Mouse (Mus musculus) limb, embryonic 12.5 days (tissue): ENCODE data around the gene Ugcg. TPM values are rescaled to one million over a fixed set of nuclear protein-coding genes. Genes with fewer than 3 reads are reported as not detected.
A peak's percentile ranks its signal among the peaks of the same experiment; 100 is the strongest.

Experiments
- ATAC-seq: fragments of 200-750 bp; cut with Nextera tagmentation; 2 replicates; pipeline ENCODE4 v1.8.0; 2017; ENCODE audit warnings: low read depth, moderate TSS enrichment; ENCODE audit not compliant: insufficient number of reproducible peaks, insufficient read depth, low FRiP score, low TSS enrichment
- H3K27ac ChIP-seq: fragments of 300-500 bp; sonication (generic); 2 replicates; pipeline ENCODE4 v1.5.1; 2016; ENCODE audit warnings: mild to moderate bottlenecking, moderate library complexity
- H3K27me3 ChIP-seq: fragments of 300-500 bp; sonication (generic); 2 replicates; pipeline ENCODE4 v1.6.1; 2016; ENCODE audit warnings: mild to moderate bottlenecking, moderate library complexity
- H3K36me3 ChIP-seq: fragments of 300-500 bp; sonication (generic); 2 replicates; pipeline ENCODE4 v1.6.1; 2016; ENCODE audit warnings: mild to moderate bottlenecking, moderate library complexity
- H3K4me1 ChIP-seq: fragments of 300-500 bp; sonication (generic); replicated peaks from 2 replicates; pipeline ENCODE4 v1.6.1; 2016
- H3K4me2 ChIP-seq: fragments of 300-500 bp; sonication (generic); 2 replicates; pipeline ENCODE4 v1.6.1; 2016; ENCODE audit warnings: mild to moderate bottlenecking, moderate library complexity
- H3K4me3 ChIP-seq: fragments of 300-500 bp; sonication (generic); replicated peaks from 2 replicates; pipeline ENCODE4 v1.5.1; 2016; ENCODE audit warnings: mild to moderate bottlenecking
- H3K9ac ChIP-seq: fragments of 300-500 bp; sonication (generic); replicated peaks from 2 replicates; pipeline ENCODE4 v1.6.1; 2016; ENCODE audit warnings: mild to moderate bottlenecking, moderate library complexity
- H3K9me3 ChIP-seq: fragments of 300-500 bp; sonication (generic); 2 replicates; pipeline ENCODE4 v1.6.1; 2016; ENCODE audit warnings: mild to moderate bottlenecking, moderate library complexity
- WGBS: fragments of 180-500 bp; shearing (Covaris S2); methylation state at CpG from one replicate; pipeline ENCODE4 v1.1.7; 2016; 5-methylcytosine and 5-hydroxymethylcytosine counted together
- polyA plus RNA-seq: library from polyadenylated mRNA; unstranded; fragments of >200 nt; fragmentation: Nextera tagmentation; extraction: Ambion mirVana; gene quantifications from 2 replicates; pipeline ENCODE4 v1.2.1, GENCODE M21; 2016

Gene Ugcg
- polyA plus RNA-seq, 1 experiment from 2014 or later: 15.1 TPM

- Histone ChIP-seq H3K9ac (no peak overlapping the region), H3K36me3 (no peaks in the 10 kb centered on the region), H3K27me3 (no peaks in the 10 kb centered on the region), H3K4me2 (no peak overlapping the region), H3K27ac (no peak overlapping the region), H3K9me3 (no peaks in the 10 kb centered on the region), H3K4me3 (no peak overlapping the region), H3K4me1 (no peaks in the 10 kb centered on the region)
- ATAC-seq: no peak
- WGBS: 78% methylated on average over 2 of the region's 2 CpGs
Observed at GRCm38 (mm10) chr4:59172616-59173015, 16.4 kb upstream of the Ugcg start.

GRCm38 (mm10) chr4:59173181-59173922 lies 15.7 kb upstream of the Ugcg start:
- H3K27ac ChIP-seq: no peak overlapping the region
- no peaks in the 10 kb centered on the region for H3K27me3 ChIP-seq
- 64% methylated on average over 2 of the region's 2 CpGs for WGBS
- no peaks in the 10 kb centered on the region for H3K4me1 ChIP-seq
- no peaks in the 10 kb centered on the region for H3K9me3 ChIP-seq
- no peak overlapping the region for H3K4me3 ChIP-seq
- H3K36me3 ChIP-seq: no peaks in the 10 kb centered on the region
- no peak overlapping the region for H3K9ac ChIP-seq
- no peak for ATAC-seq
- H3K4me2 ChIP-seq: no peak overlapping the region

GRCm38 (mm10) chr4:59175003-59175402 lies 14.1 kb upstream of the Ugcg start:
- Histone ChIP-seq H3K36me3 (no peaks in the 10 kb centered on the region), H3K4me2 (no peak overlapping the region), H3K9me3 (no peaks in the 10 kb centered on the region), H3K9ac (no peak overlapping the region), H3K27me3 (no peaks in the 10 kb centered on the region), H3K27ac (no peak overlapping the region), H3K4me1 (no peaks in the 10 kb centered on the region), H3K4me3 (no peak overlapping the region)
- no peak for ATAC-seq
- 65% methylated on average over 4 of the region's 4 CpGs for WGBS

DNA sequence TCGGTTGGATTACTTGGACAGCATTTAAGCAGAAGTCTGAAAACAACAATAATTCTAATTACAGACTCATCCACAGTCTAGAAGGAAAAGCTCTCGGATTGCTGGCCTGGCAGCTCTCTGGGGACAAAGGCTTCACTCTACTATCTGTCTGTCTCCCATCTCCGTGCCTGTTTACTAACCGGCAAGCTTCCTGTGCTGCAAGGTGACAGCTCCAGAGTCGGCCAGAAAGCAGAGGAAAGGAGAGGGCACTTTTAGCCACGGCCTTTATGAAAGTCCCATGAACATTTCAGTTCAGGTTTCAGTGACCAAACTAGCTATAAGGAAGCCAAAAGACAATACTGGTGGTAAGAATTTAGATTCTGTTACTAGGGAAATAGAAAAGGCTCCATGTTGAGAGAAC lies 13.1 kb upstream of the Ugcg start:
- Histone ChIP-seq H3K4me3 (no peak overlapping the region), H3K9me3 (no peaks in the 10 kb centered on the region), H3K9ac (no peak overlapping the region), H3K27me3 (no peaks in the 10 kb centered on the region), H3K4me2 (no peak overlapping the region), H3K36me3 (no peaks in the 10 kb centered on the region), H3K27ac (no peak overlapping the region), H3K4me1 (0 out of 2 replicates have a peak, but pooled peaks cover 1% of the 10 kb centered on the region)
- WGBS: 62% methylated on average over 6 of the region's 6 CpGs
- ATAC-seq: no peak

DNA sequence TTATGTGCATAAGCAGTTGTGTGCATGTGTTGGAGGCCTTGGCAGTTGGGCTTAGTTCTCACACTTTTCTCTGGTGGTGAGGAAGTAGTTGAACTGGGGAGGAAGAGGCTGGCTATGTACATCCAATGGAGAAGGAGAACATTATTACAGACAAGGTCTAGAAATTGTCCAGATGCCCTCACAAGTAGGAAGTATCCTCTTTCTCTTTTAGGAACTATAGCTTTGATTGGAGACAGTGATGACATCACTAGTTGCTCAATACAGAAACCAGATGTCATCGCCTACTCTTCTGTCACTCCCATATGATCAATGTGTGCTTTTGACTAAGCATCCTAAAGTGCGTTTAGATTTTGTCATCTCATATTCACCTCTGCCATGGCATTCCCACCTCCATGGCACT lies 11.5 kb upstream of the Ugcg start:
- H3K4me2 ChIP-seq: no peak overlapping the region
- peaks cover 13% of the 10 kb centered on the region for H3K4me1 ChIP-seq
- H3K36me3 ChIP-seq: no peaks in the 10 kb centered on the region
- no peak overlapping the region for H3K9ac ChIP-seq
- 90% methylated on average over 2 of the region's 2 CpGs for WGBS
- H3K9me3 ChIP-seq: no peaks in the 10 kb centered on the region
- no peak for ATAC-seq
- no peak overlapping the region for H3K27ac ChIP-seq
- H3K4me3 ChIP-seq: no peak overlapping the region
- no peaks in the 10 kb centered on the region for H3K27me3 ChIP-seq

GRCm38 (mm10) chr4:59181320-59182271 lies 7.5 kb upstream of the Ugcg start:
- H3K4me3 ChIP-seq: no peak overlapping the region
- peak overlapping the region; percentile 23; the same call in 1 of the 2 replicates for H3K27ac ChIP-seq
- no peak overlapping the region for H3K9ac ChIP-seq
- H3K4me1 ChIP-seq: peaks cover 13% of the 10 kb centered on the region
- H3K9me3 ChIP-seq: no peaks in the 10 kb centered on the region
- 35% methylated on average over 5 of the region's 5 CpGs for WGBS
- H3K4me2 ChIP-seq: no peak overlapping the region
- no peaks in the 10 kb centered on the region for H3K36me3 ChIP-seq
- no peaks in the 10 kb centered on the region for H3K27me3 ChIP-seq
- ATAC-seq: no peak

DNA sequence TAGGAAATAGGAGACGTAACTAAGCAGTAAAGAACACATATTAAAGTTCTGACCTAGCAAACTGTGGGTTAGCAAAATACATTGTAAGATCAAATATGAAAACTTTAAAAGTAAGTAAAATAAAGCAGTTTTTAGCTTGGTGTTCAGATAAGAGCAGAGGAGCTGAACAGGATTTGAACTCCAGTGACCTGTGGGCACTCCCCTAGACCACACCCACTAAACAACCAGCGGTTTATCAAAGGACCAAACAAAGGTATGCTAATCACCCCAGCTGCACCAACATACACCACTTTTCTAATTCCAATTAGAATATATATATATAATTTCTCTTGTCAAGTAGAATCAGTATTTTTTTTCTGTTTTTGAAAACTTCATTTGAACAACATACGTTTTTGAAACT lies 3.4 kb upstream of the Ugcg start:
- no peaks in the 10 kb centered on the region for H3K9me3 ChIP-seq
- H3K9ac ChIP-seq: no peak overlapping the region
- no peak overlapping the region for H3K4me3 ChIP-seq
- no peak overlapping the region for H3K4me2 ChIP-seq
- H3K27ac ChIP-seq: no peak overlapping the region
- H3K4me1 ChIP-seq: peaks cover 19% of the 10 kb centered on the region
- H3K36me3 ChIP-seq: no peaks in the 10 kb centered on the region
- 67% methylated on average over 3 of the region's 3 CpGs for WGBS
- no peak for ATAC-seq
- no peaks in the 10 kb centered on the region for H3K27me3 ChIP-seq

GRCm38 (mm10) chr4:59187289-59187688 lies 1.8 kb upstream of the Ugcg start:
- peaks cover 6% of the 10 kb centered on the region for H3K4me1 ChIP-seq
- no peaks in the 10 kb centered on the region for H3K27me3 ChIP-seq
- H3K4me3 ChIP-seq: no peak overlapping the region
- no peak overlapping the region for H3K4me2 ChIP-seq
- no peaks in the 10 kb centered on the region for H3K9me3 ChIP-seq
- ATAC-seq: no peak
- H3K9ac ChIP-seq: no peak overlapping the region
- no peaks in the 10 kb centered on the region for H3K36me3 ChIP-seq
- no peak overlapping the region for H3K27ac ChIP-seq
- WGBS: 22% methylated on average over 3 of the region's 3 CpGs

- Histone ChIP-seq H3K27me3 (no peaks in the 10 kb centered on the region), H3K27ac (no peak overlapping the region), H3K4me3 (peak overlapping the region; percentile 93), H3K9me3 (no peaks in the 10 kb centered on the region), H3K4me1 (peaks cover 6% of the 10 kb centered on the region), H3K9ac (0 out of 2 replicates have a peak overlapping the region, but pooled peaks have one; percentile 90), H3K36me3 (no peaks in the 10 kb centered on the region), H3K4me2 (peak overlapping the region; percentile 73)
- WGBS: 29% methylated on average over 4 of the region's 4 CpGs
- no peak for ATAC-seq
Observed at GRCm38 (mm10) chr4:59188474-59188801, 619 bp upstream of the Ugcg start.

GRCm38 (mm10) chr4:59189546-59190237 lies 635 bp downstream of the Ugcg start:
- peaks cover 15% of the 10 kb centered on the region for H3K4me1 ChIP-seq
- H3K27me3 ChIP-seq: no peaks in the 10 kb centered on the region
- H3K4me2 ChIP-seq: peak overlapping the region; percentile 73
- WGBS: under 1% methylated on average over 44 of the region's 54 CpGs
- H3K9ac ChIP-seq: peak overlapping the region; percentile 90
- H3K9me3 ChIP-seq: no peaks in the 10 kb centered on the region
- H3K4me3 ChIP-seq: peak overlapping the region; percentile 93
- ATAC-seq: peak; percentile 2; the same call in 1 of the 2 replicates
- no peaks in the 10 kb centered on the region for H3K36me3 ChIP-seq
- peak overlapping the region; percentile 89 for H3K27ac ChIP-seq
